Mouse (Mus musculus) hindbrain, embryonic 14.5 days (tissue): Measurements from ENCODE around the gene Urgcp. TPM values are rescaled to one million over a fixed set of nuclear protein-coding genes. Genes with fewer than 3 reads are reported as not detected.

Experiments used
- ATAC-seq: fragments of 200-750 bp; cut with Nextera tagmentation; 2 replicates; pipeline ENCODE4 v1.8.0; 2017; ENCODE audit warnings: moderate number of reproducible peaks, mild to moderate bottlenecking, moderate TSS enrichment, moderate library complexity; ENCODE audit not compliant: low FRiP score
- DNase-seq: peaks from one replicate; pipeline ENCODE4 v3.0.0-alpha.2; 2015; ENCODE audit warnings: low spot score
- H3K27ac ChIP-seq: fragments of 300-500 bp; sonication (generic); 2 replicates; pipeline ENCODE4 v1.5.1; 2014; ENCODE audit warnings: mild to moderate bottlenecking, moderate library complexity
- H3K27me3 ChIP-seq: fragments of 300-500 bp; sonication (generic); 2 replicates; pipeline ENCODE4 v1.6.1; 2014; ENCODE audit warnings: mild to moderate bottlenecking, low read length, mixed read lengths; ENCODE audit not compliant: control insufficient read depth, insufficient read depth
- H3K36me3 ChIP-seq: fragments of 300-500 bp; sonication (generic); replicated peaks from 2 replicates; pipeline ENCODE4 v1.6.1; 2014; ENCODE audit not compliant: control insufficient read depth, insufficient read depth
- H3K4me1 ChIP-seq: fragments of 300-500 bp; sonication (generic); replicated peaks from 2 replicates; pipeline ENCODE4 v1.6.1; 2014; ENCODE audit warnings: antibody characterized with exemption, low read length, mixed read lengths; ENCODE audit not compliant: control insufficient read depth, insufficient read depth
- H3K4me2 ChIP-seq: fragments of 300-500 bp; sonication (generic); replicated peaks from 2 replicates; pipeline ENCODE4 v1.6.1; 2014; ENCODE audit warnings: mild to moderate bottlenecking, moderate library complexity
- H3K4me3 ChIP-seq: fragments of 300-500 bp; sonication (generic); replicated peaks from 2 replicates; pipeline ENCODE4 v1.5.1; 2014; ENCODE audit warnings: mild to moderate bottlenecking, low read length
- H3K9ac ChIP-seq: fragments of 300-500 bp; sonication (generic); 2 replicates; pipeline ENCODE4 v1.6.1; 2014
- H3K9me3 ChIP-seq: fragments of 300-500 bp; sonication (generic); 2 replicates; pipeline ENCODE4 v1.6.1; 2016; ENCODE audit warnings: low read length; ENCODE audit not compliant: control insufficient read depth
- WGBS: fragments of 180-500 bp; shearing (Covaris S2); extraction: QIAGEN DNeasy Blood & Tissue Kit; methylation state at CpG from one replicate; pipeline ENCODE4 v1.1.7; 2014; 5-methylcytosine and 5-hydroxymethylcytosine counted together
- polyA plus RNA-seq: library from polyadenylated mRNA; unstranded; fragments of >200 nt; fragmentation: Nextera tagmentation; extraction: Ambion mirVana; gene quantifications from 2 replicates; pipeline ENCODE4 v1.2.1, GENCODE M21; 2014

The Urgcp gene
- polyA plus RNA-seq, 1 experiment from 2014 or later: 26.8 TPM

- peaks cover 65% of the 10 kb centered on the region for H3K36me3 ChIP-seq
- DNase-seq (no peak), ATAC-seq (no peak)
- no peaks in the 10 kb centered on the region for H3K27me3 ChIP-seq
- no peak overlapping the region for H3K4me2 ChIP-seq
- WGBS: 86% methylated on average over 17 of the region's 17 CpGs
- no peaks in the 10 kb centered on the region; the same call in 1 of the 2 replicates for H3K4me1 ChIP-seq
- H3K9ac ChIP-seq: no peak overlapping the region
- H3K4me3 ChIP-seq: no peak overlapping the region
- H3K27ac ChIP-seq: no peak overlapping the region
- H3K9me3 ChIP-seq: no peaks in the 10 kb centered on the region
Observed at GRCm38 (mm10) chr11:5799621-5800490, 37.7 kb upstream of the Urgcp start.

GRCm38 (mm10) chr11:5797928-5798327 lies 35.8 kb upstream of the Urgcp start:
- Histone ChIP-seq H3K36me3 (peaks cover 84% of the 10 kb centered on the region), H3K4me2 (no peak overlapping the region)
- 96% methylated on average over 5 of the region's 5 CpGs for WGBS

GRCm38 (mm10) chr11:5797371-5797770 lies 35.2 kb upstream of the Urgcp start:
- Histone ChIP-seq H3K4me1 (no peaks in the 10 kb centered on the region), H3K4me3 (no peak overlapping the region), H3K36me3 (peaks cover 89% of the 10 kb centered on the region), H3K9ac (no peak overlapping the region), H3K4me2 (no peak overlapping the region), H3K9me3 (no peaks in the 10 kb centered on the region), H3K27me3 (no peaks in the 10 kb centered on the region), H3K27ac (no peak overlapping the region)
- WGBS: 83% methylated on average over 11 of the region's 11 CpGs
- no peak for ATAC-seq
- no peak for DNase-seq

More at GRCm38 (mm10) chr11:5797928-5798327, 35.8 kb upstream of the Urgcp start:
- H3K27ac ChIP-seq: no peak overlapping the region
- no peak for DNase-seq
- no peaks in the 10 kb centered on the region for H3K4me1 ChIP-seq
- no peak for ATAC-seq
- no peak overlapping the region for H3K9ac ChIP-seq
- no peaks in the 10 kb centered on the region for H3K9me3 ChIP-seq
- no peak overlapping the region for H3K4me3 ChIP-seq
- no peaks in the 10 kb centered on the region for H3K27me3 ChIP-seq

DNA sequence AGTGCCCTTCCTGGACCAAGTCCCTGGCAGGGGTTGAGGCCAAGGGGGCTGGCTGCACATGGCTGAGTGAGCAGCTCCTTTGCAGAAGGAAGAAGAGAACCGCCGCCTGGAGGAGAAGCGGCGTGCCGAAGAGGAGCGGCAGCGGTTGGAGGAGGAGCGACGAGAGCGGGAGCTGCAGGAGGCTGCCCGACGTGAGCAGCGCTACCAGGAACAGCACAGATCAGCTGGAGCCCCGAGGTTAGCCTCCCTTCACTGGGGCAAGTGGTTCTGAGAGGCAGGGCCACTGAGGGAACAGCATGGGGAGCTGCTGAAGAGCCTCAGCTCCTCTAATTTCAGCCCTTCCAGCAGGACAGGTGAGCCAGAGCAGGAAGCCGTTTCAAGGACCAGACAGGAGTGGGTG lies 34.8 kb upstream of the Urgcp start:
- Histone ChIP-seq H3K4me1 (no peaks in the 10 kb centered on the region), H3K9ac (no peak overlapping the region), H3K27ac (no peak overlapping the region), H3K27me3 (no peaks in the 10 kb centered on the region), H3K4me3 (no peak overlapping the region), H3K36me3 (peaks cover 94% of the 10 kb centered on the region), H3K4me2 (no peak overlapping the region), H3K9me3 (no peaks in the 10 kb centered on the region)
- no peak for DNase-seq
- 88% methylated on average over 15 of the region's 15 CpGs for WGBS
- no peak for ATAC-seq

- no peak overlapping the region for H3K4me2 ChIP-seq
- no peaks in the 10 kb centered on the region for H3K27me3 ChIP-seq
- DNase-seq (no peak), ATAC-seq (no peak)
- no peak overlapping the region for H3K4me3 ChIP-seq
- H3K4me1 ChIP-seq: no peaks in the 10 kb centered on the region
- no peaks in the 10 kb centered on the region for H3K9me3 ChIP-seq
- H3K27ac ChIP-seq: no peak overlapping the region
- H3K36me3 ChIP-seq: peaks cover 99% of the 10 kb centered on the region
- 90% methylated on average over 7 of the region's 7 CpGs for WGBS
- H3K9ac ChIP-seq: no peak overlapping the region
Observed at GRCm38 (mm10) chr11:5795706-5796105, 33.5 kb upstream of the Urgcp start.

DNA sequence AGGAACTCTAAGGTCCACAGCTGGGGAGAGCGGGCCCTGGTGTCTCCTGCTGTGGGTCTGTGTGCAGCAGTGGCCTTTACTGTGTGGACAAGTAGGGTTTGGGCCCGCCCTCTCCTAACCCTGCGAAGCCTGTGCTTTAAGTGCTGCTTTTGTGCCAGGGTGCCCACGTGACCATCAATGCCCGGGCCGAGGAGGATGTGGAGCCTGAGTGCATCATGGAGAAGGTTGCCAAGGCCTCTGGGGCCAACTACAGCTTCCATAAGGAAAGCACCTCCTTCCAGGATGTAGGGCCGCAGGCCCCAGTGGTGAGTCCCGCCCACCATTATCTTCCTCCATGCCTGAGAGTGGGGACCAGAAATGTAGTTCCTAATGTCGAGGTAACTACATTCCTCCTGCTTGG lies 33.1 kb upstream of the Urgcp start:
- no peak overlapping the region for H3K27ac ChIP-seq
- no peaks in the 10 kb centered on the region for H3K4me1 ChIP-seq
- H3K36me3 ChIP-seq: peaks cover 98% of the 10 kb centered on the region
- 87% methylated on average over 9 of the region's 9 CpGs for WGBS
- no peak overlapping the region for H3K9ac ChIP-seq
- ATAC-seq: no peak
- H3K9me3 ChIP-seq: no peaks in the 10 kb centered on the region
- DNase-seq: no peak
- no peak overlapping the region for H3K4me3 ChIP-seq
- H3K27me3 ChIP-seq: no peaks in the 10 kb centered on the region
- H3K4me2 ChIP-seq: no peak overlapping the region

DNA sequence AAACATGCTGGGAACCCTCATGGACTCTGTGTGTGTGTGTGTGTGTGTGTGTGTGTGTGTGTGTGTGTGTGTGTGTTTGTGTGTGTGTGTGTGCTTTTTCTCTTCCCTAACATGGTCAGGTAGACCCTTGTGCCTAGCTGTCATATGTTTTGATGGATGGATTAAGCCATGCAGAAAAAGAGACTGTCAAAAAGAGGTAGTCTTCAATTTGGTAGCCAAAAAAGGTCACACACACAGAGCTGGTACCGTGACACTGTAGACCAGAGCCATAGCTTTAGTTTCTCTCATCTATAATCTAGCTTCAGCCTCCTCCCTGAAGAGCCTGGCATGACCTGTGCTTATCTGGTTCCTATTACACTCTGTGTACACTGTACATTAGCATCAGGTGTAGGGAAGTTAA lies 28.3 kb upstream of the Urgcp start:
- Histone ChIP-seq H3K4me2 (no peak overlapping the region), H3K27ac (no peak overlapping the region), H3K27me3 (no peaks in the 10 kb centered on the region), H3K9ac (no peak overlapping the region), H3K9me3 (no peaks in the 10 kb centered on the region), H3K4me1 (peaks cover 23% of the 10 kb centered on the region), H3K36me3 (peaks cover 50% of the 10 kb centered on the region), H3K4me3 (no peak overlapping the region)
- DNase-seq (no peak), ATAC-seq (no peak)
- WGBS: 93% methylated on average over 1 of the region's 1 CpGs

GRCm38 (mm10) chr11:5789754-5790333 lies 27.7 kb upstream of the Urgcp start:
- H3K4me2 ChIP-seq: peak overlapping the region; percentile 92
- no peak overlapping the region for H3K27ac ChIP-seq
- H3K27me3 ChIP-seq: no peaks in the 10 kb centered on the region
- H3K9me3 ChIP-seq: no peaks in the 10 kb centered on the region
- peaks cover 44% of the 10 kb centered on the region for H3K36me3 ChIP-seq
- WGBS: 90% methylated on average over 3 of the region's 3 CpGs
- H3K4me1 ChIP-seq: peaks cover 23% of the 10 kb centered on the region
- ATAC-seq (no peak), DNase-seq (no peak)
- H3K9ac ChIP-seq: no peak overlapping the region
- no peak overlapping the region for H3K4me3 ChIP-seq

- Histone ChIP-seq H3K4me1 (peaks cover 23% of the 10 kb centered on the region), H3K4me3 (peak overlapping the region; percentile 92), H3K9ac (peak overlapping the region; percentile 94), H3K4me2 (peak overlapping the region; percentile 92), H3K27ac (peak overlapping the region; percentile 93), H3K27me3 (no peaks in the 10 kb centered on the region), H3K9me3 (no peaks in the 10 kb centered on the region), H3K36me3 (peaks cover 37% of the 10 kb centered on the region)
- no peak for ATAC-seq
- WGBS: 76% methylated on average over 6 of the region's 6 CpGs
- DNase-seq: no peak
Observed at GRCm38 (mm10) chr11:5789071-5789753, 27.0 kb upstream of the Urgcp start.
